Mouse (Mus musculus) hematopoietic stem cell, adult 5-6 weeks (primary cell): ENCODE results near the gene Arhgdib. TPM values are rescaled to one million over a fixed set of nuclear protein-coding genes. Genes with fewer than 3 reads are reported as not detected.
A peak's percentile ranks its signal among the peaks of the same experiment; 100 is the strongest.

ENCODE experiments used
- ATAC-seq, 2 experiments: fragments of 125-278 bp in 1 of 2; replicated peaks in 1 of 2; 2 replicates each; pipeline ENCODE4 v1.8.0; 2016 to 2017; ENCODE audit warnings: inconsistent platforms in 2 of 2, mild to moderate bottlenecking in 2 of 2, moderate number of reproducible peaks in 2 of 2, low read depth in 1 of 2, moderate TSS enrichment in 1 of 2; ENCODE audit not compliant: low FRiP score in 2 of 2, poor library complexity in 2 of 2, severe bottlenecking in 2 of 2, insufficient read depth in 1 of 2, low TSS enrichment in 1 of 2
- total RNA-seq: library from RNA; stranded (forward); fragments of 172-1452, 232-1000 nt; gene quantifications from 2 replicates; pipeline ENCODE4 v1.2.3, GENCODE M21; 2017

Arhgdib gene
- total RNA-seq, 1 experiment from 2014 or later: 665 TPM

DNA sequence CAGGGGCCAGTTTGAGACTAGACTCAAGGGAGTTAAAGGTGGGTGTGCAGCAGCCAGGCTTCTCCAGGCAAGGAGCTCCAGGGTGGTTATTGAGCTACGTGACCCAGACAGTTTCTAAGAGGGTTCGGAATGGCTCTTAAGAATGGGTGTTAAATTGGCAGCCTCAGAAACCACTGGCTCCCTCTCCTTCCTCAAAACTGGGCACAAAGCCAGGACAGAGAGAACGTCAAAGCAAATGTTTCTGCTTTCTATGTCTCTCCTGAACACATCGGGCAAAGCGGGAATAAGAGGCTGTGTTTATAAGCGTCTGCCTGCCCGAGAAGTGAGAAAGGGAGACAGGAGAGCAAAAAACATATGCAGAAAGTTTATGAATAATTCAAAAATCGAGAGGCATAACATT lies 67.1 kb downstream of the Arhgdib start:
- peak; percentile 49 to 68 for ATAC-seq

Other genes starting within 250 kb of the Arhgdib start
- 0.20 TPM in 1 of 2 replicates, not detected in the other for gene Gucy2c, start 160.1 kb downstream of the Arhgdib start, total RNA-seq
- 14.3 and 32.2 TPM in 2 replicates for gene Hist4h4, start 137.5 kb downstream of the Arhgdib start, total RNA-seq
- 40.8 and 49.8 TPM in 2 replicates for gene H2afj, start 133.7 kb downstream of the Arhgdib start, total RNA-seq
- gene BC049715, start 114.3 kb downstream of the Arhgdib start, total RNA-seq: 1.8 and 3.9 TPM in 2 replicates
- 48.6 and 59.2 TPM in 2 replicates for gene Wbp11, start 113.7 kb downstream of the Arhgdib start, total RNA-seq
- gene Smco3, start 106.4 kb downstream of the Arhgdib start, total RNA-seq: 0.31 TPM in 1 of 2 replicates, not detected in the other
- 28.5 and 34.5 TPM in 2 replicates for gene Art4, start 84.2 kb downstream of the Arhgdib start, total RNA-seq
- gene Mgp, start 66.1 kb downstream of the Arhgdib start, total RNA-seq: not detected in 2 replicates
- 1.5 TPM in 1 of 2 replicates, not detected in the other for gene Erp27, start 19.7 kb downstream of the Arhgdib start, total RNA-seq
- gene Pde6h, start 18.1 kb downstream of the Arhgdib start, total RNA-seq: 0.44 TPM in 1 of 2 replicates, not detected in the other
- gene Rerg, start 228.6 kb upstream of the Arhgdib start, total RNA-seq: not detected in 2 replicates